Mouse (Mus musculus) lung, adult 2 months (tissue): ENCODE measurements around the gene Krt28. TPM values are rescaled to one million over a fixed set of nuclear protein-coding genes. Genes with fewer than 3 reads are reported as not detected.

Experiments
- DNase-seq: peaks from one replicate; pipeline ENCODE4 v3.0.0; 2022
- H3K4me1 ChIP-seq: fragments of 200-500 bp; 2 replicates; pipeline ENCODE4 v1.6.1; 2011; ENCODE audit warnings: low read length; ENCODE audit not compliant: control insufficient read depth, insufficient read depth
- H3K4me3 ChIP-seq: fragments of 200-500 bp; replicated peaks from 2 replicates; pipeline ENCODE3; 2011; ENCODE audit warnings: low read depth, mild to moderate bottlenecking, control low read depth, low read length; ENCODE audit errors: extremely low read depth
- CTCF ChIP-seq: fragments of 200-500 bp; IDR thresholded peaks from 2 replicates; pipeline ENCODE4 v1.5.1; 2011; ENCODE audit warnings: mild to moderate bottlenecking, low read length, control low read depth; ENCODE audit not compliant: insufficient read depth
- POLR2A ChIP-seq: fragments of 200-500 bp; IDR thresholded peaks from 2 replicates; pipeline ENCODE4 v1.6.1; 2011; ENCODE audit warnings: low read depth, mild to moderate bottlenecking, control low read depth, low read length, borderline replicate concordance; ENCODE audit errors: extremely low read depth
- WGBS: fragments of 180-500 bp; shearing (Covaris S2); methylation state at CpG from one replicate; pipeline ENCODE4 v1.1.7; 2018; 5-methylcytosine and 5-hydroxymethylcytosine counted together
- polyA plus RNA-seq: library from polyadenylated mRNA; depleted of rRNA; stranded (reverse); fragments of >200 nt; gene quantifications from 2 replicates; pipeline ENCODE4 v1.2.3, GENCODE M21; 2012

Krt28 gene
- polyA plus RNA-seq, 1 experiment, result 0.15 TPM

- Histone ChIP-seq H3K4me1 (no peaks in the 10 kb centered on the region), H3K4me3 (no peak overlapping the region)
- TF ChIP-seq CTCF (peak; percentile 47; the same call in 1 of the 2 replicates), POLR2A (no peak)
- DNase-seq, result no peak
- 9% methylated on average over 3 of the region's 3 CpGs for WGBS
Measured at GRCm38 (mm10) chr11:99369229-99369628, 5.5 kb downstream of the Krt28 start.

DNA sequence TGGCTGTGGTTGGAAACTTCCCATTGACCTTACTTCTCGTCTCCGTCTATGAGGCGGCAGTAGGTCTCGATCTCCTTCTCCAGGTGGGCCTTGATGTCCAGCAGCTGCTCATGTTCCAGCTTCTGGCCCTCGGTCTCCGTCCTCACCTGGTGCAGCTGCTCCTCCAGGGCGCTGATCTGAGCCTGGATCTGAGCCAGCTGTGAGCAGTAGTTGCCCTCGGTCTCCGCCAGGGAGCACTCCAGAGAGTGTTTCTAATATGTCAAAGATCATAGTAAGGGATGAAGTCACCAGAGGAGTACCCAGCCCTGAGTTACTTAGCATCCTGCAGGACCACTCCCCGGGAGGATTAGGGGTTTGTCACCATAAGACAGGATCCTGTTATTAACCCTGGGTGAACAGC is 7.9 kb downstream of the Krt28 start:
- WGBS, result 39% methylated on average over 10 of the region's 10 CpGs
- H3K4me1 ChIP-seq, result no peaks in the 10 kb centered on the region
- no peak overlapping the region for H3K4me3 ChIP-seq
- DNase-seq, result no peak
- TF ChIP-seq CTCF (peak; percentile 32; the same call in 1 of the 2 replicates), POLR2A (no peak)

GRCm38 (mm10) chr11:99364412-99364811 is 10.3 kb downstream of the Krt28 start:
- no peak overlapping the region for H3K4me3 ChIP-seq
- no peaks in the 10 kb centered on the region for H3K4me1 ChIP-seq
- 23% methylated on average over 9 of the region's 9 CpGs for WGBS
- no peak for TF ChIP-seq POLR2A
- peak; percentile 42; the same call in 1 of the 2 replicates for TF ChIP-seq CTCF
- DNase-seq, result no peak

DNA sequence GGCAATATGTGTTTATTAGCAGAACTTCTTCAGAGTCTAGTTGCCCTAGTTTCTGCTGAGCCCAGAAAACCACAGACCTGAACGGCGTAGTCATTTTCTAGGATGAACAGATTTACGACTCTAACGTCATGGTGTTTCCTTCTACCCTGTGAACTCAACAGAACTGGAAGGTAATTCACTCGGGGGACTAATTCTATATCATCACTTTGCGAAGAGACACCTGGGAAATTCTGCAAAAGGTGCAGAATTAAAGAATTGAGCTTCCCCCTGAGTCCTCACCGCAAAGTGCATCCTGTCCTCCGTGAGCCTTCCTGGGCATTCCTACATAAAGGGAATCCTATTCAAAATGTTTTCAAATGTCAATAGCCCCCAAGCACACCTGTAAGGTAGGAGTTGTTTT is 13.3 kb downstream of the Krt28 start:
- 79% methylated on average over 8 of the region's 8 CpGs for WGBS
- TF ChIP-seq POLR2A, result no peak
- TF ChIP-seq CTCF, result no peak

GRCm38 (mm10) chr11:99351004-99351403 is 23.7 kb downstream of the Krt28 start, which contains the start of gene Krt27:
Gene Krt27, minus strand, starts transcription at chr11:99351104.
- 63% methylated on average over 12 of the region's 12 CpGs for WGBS
- no peak for DNase-seq
- TF ChIP-seq CTCF (no peak), POLR2A (no peak)
- Histone ChIP-seq H3K4me3 (no peak within 1 kb of the TSS), H3K4me1 (no peaks in the 10 kb centered on the region)

More for the DNA sequence above, 13.3 kb downstream of the Krt28 start:
- Histone ChIP-seq H3K4me1 (no peaks in the 10 kb centered on the region), H3K4me3 (no peak overlapping the region)
- no peak for DNase-seq

GRCm38 (mm10) chr11:99339299-99339847 is 35.3 kb downstream of the Krt28 start:
- no peak for DNase-seq
- TF ChIP-seq CTCF (no peak), POLR2A (no peak)
- 79% methylated on average over 11 of the region's 11 CpGs for WGBS
- Histone ChIP-seq H3K4me1 (no peaks in the 10 kb centered on the region), H3K4me3 (no peak overlapping the region)

DNA sequence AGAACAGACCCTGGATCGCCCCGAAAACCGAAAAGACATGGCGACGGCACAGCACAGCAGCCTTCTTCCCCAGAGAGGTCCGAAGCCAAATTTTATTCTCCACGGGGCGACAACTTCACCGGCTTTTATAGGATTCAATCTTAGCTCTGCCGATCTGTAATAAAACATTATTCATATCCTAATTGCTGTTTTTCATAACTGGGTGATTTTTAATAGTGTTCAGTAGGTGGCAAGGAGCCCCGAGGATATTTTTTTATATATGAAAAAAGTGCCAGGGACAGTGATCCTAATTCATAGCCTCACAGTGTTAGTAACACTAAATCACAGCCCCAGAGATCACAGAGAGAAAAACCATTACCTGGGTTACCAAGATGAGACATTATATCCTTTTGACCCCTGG is 36.8 kb downstream of the Krt28 start, which contains the start of gene Krt26:
Gene Krt26, minus strand, starts transcription at position 101 of the 400 bp plus-strand sequence.
- DNase-seq, result no peak
- H3K4me3 ChIP-seq, result no peak within 1 kb of the TSS
- H3K4me1 ChIP-seq, result no peaks in the 10 kb centered on the region
- TF ChIP-seq CTCF, result no peak
- TF ChIP-seq POLR2A, result no peak
- WGBS, result 92% methylated on average over 11 of the region's 11 CpGs

GRCm38 (mm10) chr11:99333426-99333825 is 41.3 kb downstream of the Krt28 start:
- DNase-seq, result no peak
- 59% methylated on average over 13 of the region's 13 CpGs for WGBS
- no peak for TF ChIP-seq CTCF
- H3K4me1 ChIP-seq, result no peaks in the 10 kb centered on the region
- H3K4me3 ChIP-seq, result no peak overlapping the region

- no peaks in the 10 kb centered on the region for H3K4me1 ChIP-seq
- 55% methylated on average over 2 of the region's 2 CpGs for WGBS
- TF ChIP-seq POLR2A, result no peak
- TF ChIP-seq CTCF, result no peak
- H3K4me3 ChIP-seq, result no peak overlapping the region
- DNase-seq, result no peak
Measured at GRCm38 (mm10) chr11:99329655-99330054, 45.0 kb downstream of the Krt28 start.

DNA sequence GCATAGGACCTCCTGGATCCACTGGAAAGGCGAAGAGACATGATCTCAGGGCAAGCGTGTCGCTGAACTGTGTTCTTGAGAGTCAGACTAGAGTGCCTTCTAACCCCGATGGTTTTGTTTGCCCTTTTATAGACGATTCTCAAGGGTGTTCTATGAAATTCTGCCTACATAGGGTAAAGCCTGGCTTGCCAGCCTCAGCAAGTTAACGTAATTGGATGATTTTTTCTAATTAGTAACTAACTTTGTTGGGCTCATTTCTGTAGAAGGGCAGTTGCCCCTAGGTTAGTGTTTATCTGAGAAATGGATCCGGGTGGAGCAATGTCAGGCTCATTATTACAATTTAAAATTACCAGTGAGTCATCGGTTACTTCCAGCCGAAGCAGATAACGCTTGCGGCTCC is 51.9 kb downstream of the Krt28 start, which contains the start of gene Krt25:
Gene Krt25, minus strand, starts transcription at position 101 of the 400 bp plus-strand sequence.
- DNase-seq, result no peak
- no peaks in the 10 kb centered on the region for H3K4me1 ChIP-seq
- WGBS, result 87% methylated on average over 11 of the region's 11 CpGs
- no peak for TF ChIP-seq CTCF
- TF ChIP-seq POLR2A, result no peak
- H3K4me3 ChIP-seq, result no peak within 1 kb of the TSS
